Mouse (Mus musculus): ENCODE measurements around the gene C2cd4c. TPM values are rescaled to one million over a fixed set of nuclear protein-coding genes. Genes with fewer than 3 reads are reported as not detected.

Gene C2cd4c
- polyA plus RNA-seq (2016; fragmentation: Nextera tagmentation; extraction: Ambion mirVana): 0.05 TPM in 1 of 2 replicates, not detected in the other

GRCm38 (mm10) chr10:79613578-79614304 lies at the start of gene C2cd4c:
C2cd4c (minus strand) TSS chr10:79614025.
- Histone ChIP-seq H3K36me3 (replicated peaks) (no peaks in the 10 kb centered on the region), H3K27me3 (peaks cover 65% of the 10 kb centered on the region), H3K4me1 (peaks cover 33% of the 10 kb centered on the region), H3K4me2 (peak within 1 kb of the TSS; percentile 99), H3K27ac (no peak within 1 kb of the TSS), H3K4me3 (replicated peaks) (peak within 1 kb of the TSS; percentile 55), H3K9me3 (no peaks in the 10 kb centered on the region), H3K9ac (peak within 1 kb of the TSS; percentile 58)
- under 1% methylated on average over 58 of the region's 60 CpGs for WGBS
- peak; percentile 87 for ATAC-seq (ENCODE audit: low FRiP score)

GRCm38 (mm10) chr10:79661861-79662260 lies 48.0 kb upstream of the C2cd4c start:
- Histone ChIP-seq H3K27me3 (no peaks in the 10 kb centered on the region), H3K27ac (no peak overlapping the region), H3K4me1 (0 out of 2 replicates have a peak, but pooled peaks cover 4% of the 10 kb centered on the region), H3K9me3 (no peaks in the 10 kb centered on the region), H3K36me3 (replicated peaks) (no peaks in the 10 kb centered on the region), H3K4me2 (no peak overlapping the region), H3K9ac (no peak overlapping the region), H3K4me3 (replicated peaks) (no peak overlapping the region)
- WGBS: 65% methylated on average over 2 of the region's 3 CpGs
- no peak for ATAC-seq (ENCODE audit: low FRiP score)

- no peaks in the 10 kb centered on the region for H3K27me3 ChIP-seq
- peaks cover 7% of the 10 kb centered on the region; the same call in 1 of the 2 replicates for H3K4me1 ChIP-seq
- no peak for ATAC-seq (ENCODE audit: low FRiP score)
- H3K9ac ChIP-seq: no peak overlapping the region
- WGBS: 77% methylated on average over 2 of the region's 2 CpGs
- no peak overlapping the region for H3K4me3 ChIP-seq (replicated peaks)
- no peak overlapping the region for H3K27ac ChIP-seq
- no peak overlapping the region for H3K4me2 ChIP-seq
- no peaks in the 10 kb centered on the region for H3K9me3 ChIP-seq
- H3K36me3 ChIP-seq (replicated peaks): no peaks in the 10 kb centered on the region
Observed at GRCm38 (mm10) chr10:79660298-79660697, 46.5 kb upstream of the C2cd4c start.

- H3K9ac ChIP-seq: no peak overlapping the region
- peaks cover 16% of the 10 kb centered on the region for H3K4me1 ChIP-seq
- peaks cover under 1% of the 10 kb centered on the region; the same call in 1 of the 2 replicates for H3K27me3 ChIP-seq
- no peak for ATAC-seq (ENCODE audit: low FRiP score)
- no peak overlapping the region for H3K4me2 ChIP-seq
- WGBS: 15% methylated on average over 4 of the region's 4 CpGs
- H3K9me3 ChIP-seq: no peaks in the 10 kb centered on the region
- no peaks in the 10 kb centered on the region for H3K36me3 ChIP-seq (replicated peaks)
- H3K27ac ChIP-seq: no peak overlapping the region
- H3K4me3 ChIP-seq (replicated peaks): no peak overlapping the region
Observed at GRCm38 (mm10) chr10:79658829-79659228, 45.0 kb upstream of the C2cd4c start.

- 28% methylated on average over 1 of the region's 1 CpGs for WGBS
- Histone ChIP-seq H3K9me3 (no peaks in the 10 kb centered on the region), H3K27me3 (peaks cover 4% of the 10 kb centered on the region), H3K9ac (no peak overlapping the region), H3K27ac (0 out of 2 replicates have a peak overlapping the region, but pooled peaks have one; percentile 32), H3K4me3 (replicated peaks) (no peak overlapping the region), H3K4me1 (peaks cover 16% of the 10 kb centered on the region), H3K36me3 (replicated peaks) (no peaks in the 10 kb centered on the region), H3K4me2 (no peak overlapping the region)
- peak; percentile 76 for ATAC-seq (ENCODE audit: low FRiP score)
Observed at GRCm38 (mm10) chr10:79654946-79655395, 41.1 kb upstream of the C2cd4c start.

- H3K36me3 ChIP-seq (replicated peaks): no peaks in the 10 kb centered on the region
- no peaks in the 10 kb centered on the region for H3K9me3 ChIP-seq
- no peak overlapping the region for H3K4me2 ChIP-seq
- H3K4me1 ChIP-seq: peaks cover 16% of the 10 kb centered on the region
- H3K9ac ChIP-seq: no peak overlapping the region
- peaks cover 4% of the 10 kb centered on the region for H3K27me3 ChIP-seq
- no peak overlapping the region for H3K4me3 ChIP-seq (replicated peaks)
- no peak for ATAC-seq (ENCODE audit: low FRiP score)
- no peak overlapping the region for H3K27ac ChIP-seq
- WGBS: 85% methylated on average over 7 of the region's 7 CpGs
Observed at GRCm38 (mm10) chr10:79652789-79653188, 39.0 kb upstream of the C2cd4c start.

- peak; percentile 44; the same call in 1 of the 2 replicates for ATAC-seq (ENCODE audit: low FRiP score)
- no peak overlapping the region for H3K4me2 ChIP-seq
- no peak overlapping the region for H3K27ac ChIP-seq
- H3K4me1 ChIP-seq: peaks cover 2% of the 10 kb centered on the region; the same call in 1 of the 2 replicates
- no peaks in the 10 kb centered on the region for H3K36me3 ChIP-seq (replicated peaks)
- WGBS: 33% methylated on average over 7 of the region's 7 CpGs
- H3K27me3 ChIP-seq: peaks cover 4% of the 10 kb centered on the region
- no peak overlapping the region for H3K4me3 ChIP-seq (replicated peaks)
- no peaks in the 10 kb centered on the region for H3K9me3 ChIP-seq
- H3K9ac ChIP-seq: no peak overlapping the region
Observed at GRCm38 (mm10) chr10:79649070-79649751, 35.4 kb upstream of the C2cd4c start.

- WGBS: 81% methylated on average over 8 of the region's 8 CpGs
- H3K9ac ChIP-seq: no peak within 1 kb of the TSS
- H3K9me3 ChIP-seq: no peaks in the 10 kb centered on the region
- H3K4me3 ChIP-seq (replicated peaks): no peak within 1 kb of the TSS
- ATAC-seq (ENCODE audit: low FRiP score): no peak
- no peaks in the 10 kb centered on the region; the same call in 1 of the 2 replicates for H3K27me3 ChIP-seq
- H3K4me2 ChIP-seq: no peak within 1 kb of the TSS
- no peaks in the 10 kb centered on the region for H3K36me3 ChIP-seq (replicated peaks)
- H3K27ac ChIP-seq: no peak within 1 kb of the TSS
- H3K4me1 ChIP-seq: no peaks in the 10 kb centered on the region
Observed at GRCm38 (mm10) chr10:79645711-79646110, 31.9 kb upstream of the C2cd4c start, which contains the start of gene Odf3l2. Odf3l2 (minus strand) TSS chr10:79645738.

GRCm38 (mm10) chr10:79638486-79639204 lies 24.8 kb upstream of the C2cd4c start:
- 0 out of 2 replicates have a peak overlapping the region, but pooled peaks have one; percentile 21 for H3K9ac ChIP-seq
- H3K27me3 ChIP-seq: peaks cover 42% of the 10 kb centered on the region
- H3K9me3 ChIP-seq: no peaks in the 10 kb centered on the region
- WGBS: 4% methylated on average over 23 of the region's 23 CpGs
- no peaks in the 10 kb centered on the region for H3K36me3 ChIP-seq (replicated peaks)
- peak overlapping the region; percentile 86 for H3K4me2 ChIP-seq
- peaks cover 21% of the 10 kb centered on the region for H3K4me1 ChIP-seq
- peak overlapping the region; percentile 78 for H3K4me3 ChIP-seq (replicated peaks)
- H3K27ac ChIP-seq: 0 out of 2 replicates have a peak overlapping the region, but pooled peaks have one; percentile 81
- peak; percentile 30; the same call in 1 of the 2 replicates for ATAC-seq (ENCODE audit: low FRiP score)

GRCm38 (mm10) chr10:79637128-79638110 lies 23.6 kb upstream of the C2cd4c start, which contains the start of gene Shc2:
Shc2 (minus strand) TSS chr10:79637918.
- H3K9ac ChIP-seq: peak within 1 kb of the TSS; percentile 79
- H3K4me1 ChIP-seq: peaks cover 21% of the 10 kb centered on the region
- no peaks in the 10 kb centered on the region for H3K36me3 ChIP-seq (replicated peaks)
- H3K9me3 ChIP-seq: no peaks in the 10 kb centered on the region
- H3K27ac ChIP-seq: peak within 1 kb of the TSS; percentile 81
- H3K27me3 ChIP-seq: peaks cover 42% of the 10 kb centered on the region
- under 1% methylated on average over 91 of the region's 116 CpGs for WGBS
- H3K4me3 ChIP-seq (replicated peaks): peak within 1 kb of the TSS; percentile 78
- peak; percentile 90 for ATAC-seq (ENCODE audit: low FRiP score)
- H3K4me2 ChIP-seq: peak within 1 kb of the TSS; percentile 86

GRCm38 (mm10) chr10:79636287-79636686 lies 22.5 kb upstream of the C2cd4c start:
- no peak for ATAC-seq (ENCODE audit: low FRiP score)
- peak overlapping the region; percentile 86; the same call in 1 of the 2 replicates for H3K4me2 ChIP-seq
- peaks cover 42% of the 10 kb centered on the region for H3K27me3 ChIP-seq
- no peaks in the 10 kb centered on the region for H3K36me3 ChIP-seq (replicated peaks)
- no peak overlapping the region for H3K27ac ChIP-seq
- H3K9me3 ChIP-seq: no peaks in the 10 kb centered on the region
- 82% methylated on average over 8 of the region's 8 CpGs for WGBS
- H3K4me3 ChIP-seq (replicated peaks): no peak overlapping the region; the same call in 1 of the 2 replicates
- H3K9ac ChIP-seq: no peak overlapping the region
- peaks cover 21% of the 10 kb centered on the region for H3K4me1 ChIP-seq

Measured in forebrain, embryonic 12.5 days (tissue).